Mouse (Mus musculus): ENCODE measurements around the gene Oit3. TPM values are rescaled to one million over a fixed set of nuclear protein-coding genes. Genes with fewer than 3 reads are reported as not detected.

Oit3 gene
- polyA plus RNA-seq, 1 experiment from 2014 or later, result 5.4 TPM

DNA sequence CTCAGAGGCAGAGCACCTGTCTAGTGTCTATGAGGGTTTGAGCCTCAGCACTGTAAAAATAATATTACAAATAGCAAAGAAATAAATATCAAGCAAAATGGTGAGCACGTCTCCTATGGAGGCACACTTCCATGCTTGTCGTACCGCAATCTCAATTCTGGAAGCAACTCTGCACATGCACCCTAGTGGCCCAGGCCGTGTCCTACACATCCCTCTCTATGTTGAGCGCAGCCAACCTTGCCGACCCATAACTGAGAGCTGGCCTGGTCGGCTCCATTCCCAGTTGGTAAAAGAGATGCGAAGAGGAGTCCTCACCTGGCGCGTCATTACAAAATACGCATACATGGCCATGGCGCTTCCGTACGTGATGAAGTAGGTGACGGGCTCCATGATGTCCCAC, 13.1 kb upstream of the Oit3 start:
- Histone ChIP-seq H3K4me3 (no peak overlapping the region), H3K27ac (replicated peaks) (no peak overlapping the region), H3K4me1 (0 out of 2 replicates have a peak, but pooled peaks cover 5% of the 10 kb centered on the region), H3K4me2 (no peak overlapping the region), H3K36me3 (peaks cover 36% of the 10 kb centered on the region), H3K9ac (no peak overlapping the region), H3K9me3 (no peaks in the 10 kb centered on the region), H3K27me3 (replicated peaks) (no peaks in the 10 kb centered on the region)
- 90% methylated on average over 15 of the region's 15 CpGs for WGBS
- no peak for ATAC-seq (ENCODE audit: extremely low read depth, insufficient number of reproducible peaks, low FRiP score, low TSS enrichment)

DNA sequence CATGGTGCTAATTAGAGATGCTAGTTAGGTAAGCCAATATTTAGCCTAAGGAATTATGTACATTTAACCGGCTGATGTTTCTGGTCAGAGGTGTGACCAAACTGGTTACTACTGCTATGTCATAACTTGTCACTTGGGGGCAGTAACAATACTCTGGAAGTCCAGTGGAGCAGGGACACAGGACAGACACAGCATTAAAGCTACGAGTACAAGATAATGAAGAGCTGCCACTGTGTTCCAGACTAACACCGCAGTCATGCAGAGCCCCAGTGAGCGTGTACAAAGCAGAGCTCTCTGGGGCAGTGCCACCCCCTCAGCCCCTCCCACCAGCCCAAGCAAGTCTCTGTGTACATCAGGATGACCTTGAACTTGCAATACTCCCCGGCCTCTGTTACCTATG, 10.3 kb upstream of the Oit3 start:
- WGBS, result 37% methylated on average over 5 of the region's 5 CpGs
- H3K9ac ChIP-seq, result no peak overlapping the region
- peaks cover 14% of the 10 kb centered on the region for H3K4me1 ChIP-seq
- H3K4me3 ChIP-seq, result no peak overlapping the region
- no peak for ATAC-seq (ENCODE audit: extremely low read depth, insufficient number of reproducible peaks, low FRiP score, low TSS enrichment)
- no peaks in the 10 kb centered on the region for H3K27me3 ChIP-seq (replicated peaks)
- no peak overlapping the region; the same call in 1 of the 2 replicates for H3K27ac ChIP-seq (replicated peaks)
- peaks cover 39% of the 10 kb centered on the region for H3K36me3 ChIP-seq
- H3K4me2 ChIP-seq, result no peak overlapping the region
- H3K9me3 ChIP-seq, result no peaks in the 10 kb centered on the region

DNA sequence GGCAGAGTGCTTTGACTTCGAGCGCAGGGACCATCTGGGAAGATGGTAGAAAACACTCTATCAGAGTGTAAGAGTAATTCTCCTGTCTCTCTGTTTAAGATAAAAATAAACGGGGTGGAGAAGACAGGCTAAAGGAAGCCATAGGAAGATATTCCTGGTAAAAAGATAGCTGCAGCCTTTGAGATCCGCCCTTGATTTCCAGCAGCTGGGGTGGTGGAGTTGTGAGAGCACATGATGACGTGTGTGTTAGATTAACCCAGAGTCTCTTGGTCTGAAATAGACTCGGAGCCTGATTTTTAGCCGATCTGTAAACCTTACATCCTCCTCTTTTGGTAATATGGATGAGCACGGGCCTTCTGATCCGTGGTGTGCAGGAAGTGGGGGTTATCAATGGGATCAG, 6.0 kb upstream of the Oit3 start:
- H3K27me3 ChIP-seq (replicated peaks), result no peaks in the 10 kb centered on the region
- peaks cover 14% of the 10 kb centered on the region for H3K36me3 ChIP-seq
- 28% methylated on average over 9 of the region's 9 CpGs for WGBS
- no peak overlapping the region for H3K4me2 ChIP-seq
- ATAC-seq (ENCODE audit: extremely low read depth, insufficient number of reproducible peaks, low FRiP score, low TSS enrichment), result no peak
- no peak overlapping the region for H3K9ac ChIP-seq
- H3K27ac ChIP-seq (replicated peaks), result peak overlapping the region; percentile 63; the same call in 1 of the 2 replicates
- H3K4me3 ChIP-seq, result no peak overlapping the region
- H3K9me3 ChIP-seq, result no peaks in the 10 kb centered on the region
- peaks cover 46% of the 10 kb centered on the region for H3K4me1 ChIP-seq

DNA sequence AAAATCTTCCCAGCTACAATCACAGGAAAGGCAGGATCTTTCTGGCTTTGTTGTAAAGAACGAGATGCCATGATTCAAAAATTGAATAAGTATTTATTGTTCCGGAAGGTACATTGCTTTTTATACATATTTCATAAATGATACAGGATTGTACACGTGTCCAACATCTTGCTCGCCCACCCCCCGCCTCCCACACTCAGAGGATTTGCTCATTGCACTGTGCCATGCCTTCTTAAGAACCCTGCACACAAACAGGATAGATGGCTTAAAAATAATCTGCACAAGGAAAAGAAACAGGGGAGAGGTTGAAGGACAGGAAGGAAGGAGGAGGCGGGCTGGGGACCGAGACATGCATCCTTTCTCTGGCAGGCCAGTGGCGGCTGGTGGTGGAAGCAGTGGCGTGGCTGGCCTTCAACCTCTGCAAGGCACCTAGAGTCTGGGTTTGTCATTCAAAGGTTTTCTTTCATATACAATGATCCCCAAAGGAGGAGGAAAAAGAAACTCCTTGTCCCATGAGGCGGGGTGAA, 5.4 kb upstream of the Oit3 start:
- Histone ChIP-seq H3K36me3 (peaks cover 14% of the 10 kb centered on the region), H3K4me2 (no peak overlapping the region), H3K4me3 (no peak overlapping the region), H3K9me3 (no peaks in the 10 kb centered on the region), H3K9ac (no peak overlapping the region), H3K27ac (replicated peaks) (peak overlapping the region; percentile 63; the same call in 1 of the 2 replicates), H3K27me3 (replicated peaks) (no peaks in the 10 kb centered on the region), H3K4me1 (peaks cover 47% of the 10 kb centered on the region)
- no peak for ATAC-seq (ENCODE audit: extremely low read depth, insufficient number of reproducible peaks, low FRiP score, low TSS enrichment)
- 70% methylated on average over 10 of the region's 10 CpGs for whole genome bisulfite sequencing

DNA sequence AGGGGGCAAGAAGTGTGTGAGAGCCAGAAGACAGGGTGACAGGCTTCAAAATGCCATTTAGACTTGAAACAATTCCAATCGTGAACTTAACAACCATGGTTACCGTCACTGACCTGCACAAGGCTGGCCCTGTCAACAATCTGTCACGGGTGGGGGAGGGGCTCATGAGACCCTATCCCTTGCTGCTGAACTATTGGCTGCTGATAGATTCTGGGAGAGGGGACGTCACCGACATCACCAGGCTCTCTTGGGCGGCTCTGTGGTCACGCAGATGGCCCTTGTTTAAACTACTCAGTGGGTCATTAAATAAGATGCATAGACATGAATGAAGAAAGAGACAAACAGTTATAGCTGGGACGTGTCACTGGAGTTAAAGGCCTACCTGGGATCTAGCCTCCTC, 3.1 kb upstream of the Oit3 start:
- Histone ChIP-seq H3K4me3 (no peak overlapping the region), H3K4me1 (peaks cover 63% of the 10 kb centered on the region), H3K9ac (no peak overlapping the region), H3K36me3 (peaks cover 6% of the 10 kb centered on the region), H3K27ac (replicated peaks) (no peak overlapping the region), H3K9me3 (no peaks in the 10 kb centered on the region), H3K27me3 (replicated peaks) (no peaks in the 10 kb centered on the region), H3K4me2 (no peak overlapping the region)
- 33% methylated on average over 8 of the region's 8 CpGs for WGBS
- ATAC-seq (ENCODE audit: extremely low read depth, insufficient number of reproducible peaks, low FRiP score, low TSS enrichment), result no peak

DNA sequence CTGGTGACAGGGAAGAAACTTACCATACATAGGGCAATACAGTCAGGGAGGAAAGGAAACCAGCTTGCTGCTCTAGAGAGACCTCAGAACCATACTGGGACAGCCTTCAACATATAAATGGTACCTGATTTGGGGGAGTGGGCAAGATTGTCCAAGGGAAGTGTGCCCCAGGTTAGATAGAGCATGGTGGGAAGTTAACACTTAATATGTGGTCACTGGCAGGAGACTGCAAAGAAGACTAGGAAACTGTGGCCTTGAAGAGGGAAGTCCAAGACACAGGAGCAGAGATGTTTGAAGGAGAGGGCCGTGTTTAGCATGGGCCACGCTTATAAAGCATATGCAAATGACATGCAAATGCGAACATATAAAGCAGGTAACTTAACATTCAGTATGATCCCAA, 2.5 kb upstream of the Oit3 start:
- no peak overlapping the region for H3K4me3 ChIP-seq
- 71% methylated on average over 3 of the region's 3 CpGs for WGBS
- peaks cover 68% of the 10 kb centered on the region for H3K4me1 ChIP-seq
- no peak overlapping the region for H3K4me2 ChIP-seq
- H3K9me3 ChIP-seq, result no peaks in the 10 kb centered on the region
- no peaks in the 10 kb centered on the region for H3K27me3 ChIP-seq (replicated peaks)
- H3K27ac ChIP-seq (replicated peaks), result no peak overlapping the region
- H3K36me3 ChIP-seq, result peaks cover 6% of the 10 kb centered on the region
- H3K9ac ChIP-seq, result no peak overlapping the region
- ATAC-seq (ENCODE audit: extremely low read depth, insufficient number of reproducible peaks, low FRiP score, low TSS enrichment), result no peak

DNA sequence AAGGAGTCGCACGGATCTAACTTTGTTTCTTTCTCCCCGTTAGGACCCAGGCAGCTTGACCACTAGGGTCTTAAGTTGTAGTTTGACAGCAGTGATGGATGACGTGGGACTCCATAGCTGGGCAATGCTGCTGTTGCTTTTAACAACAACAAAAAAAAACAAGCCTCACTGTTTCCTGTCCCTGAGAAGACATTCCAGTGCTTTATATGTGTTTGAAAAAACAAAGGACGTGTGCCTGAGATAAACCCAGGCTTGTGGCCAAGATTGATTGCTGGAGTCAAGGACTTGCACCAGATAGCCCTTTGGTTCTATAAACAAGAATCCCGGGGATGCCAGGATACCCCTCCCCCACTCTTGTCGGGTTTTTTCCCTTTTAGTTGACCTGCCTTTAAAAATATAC, 1.6 kb upstream of the Oit3 start:
- Histone ChIP-seq H3K9me3 (no peaks in the 10 kb centered on the region), H3K27ac (replicated peaks) (0 out of 2 replicates have a peak overlapping the region, but pooled peaks have one; percentile 16), H3K27me3 (replicated peaks) (no peaks in the 10 kb centered on the region), H3K9ac (no peak overlapping the region), H3K4me1 (peaks cover 70% of the 10 kb centered on the region), H3K36me3 (no peaks in the 10 kb centered on the region), H3K4me3 (no peak overlapping the region), H3K4me2 (peak overlapping the region; percentile 14)
- ATAC-seq (ENCODE audit: extremely low read depth, insufficient number of reproducible peaks, low FRiP score, low TSS enrichment), result no peak
- WGBS, result 3% methylated on average over 7 of the region's 7 CpGs

DNA sequence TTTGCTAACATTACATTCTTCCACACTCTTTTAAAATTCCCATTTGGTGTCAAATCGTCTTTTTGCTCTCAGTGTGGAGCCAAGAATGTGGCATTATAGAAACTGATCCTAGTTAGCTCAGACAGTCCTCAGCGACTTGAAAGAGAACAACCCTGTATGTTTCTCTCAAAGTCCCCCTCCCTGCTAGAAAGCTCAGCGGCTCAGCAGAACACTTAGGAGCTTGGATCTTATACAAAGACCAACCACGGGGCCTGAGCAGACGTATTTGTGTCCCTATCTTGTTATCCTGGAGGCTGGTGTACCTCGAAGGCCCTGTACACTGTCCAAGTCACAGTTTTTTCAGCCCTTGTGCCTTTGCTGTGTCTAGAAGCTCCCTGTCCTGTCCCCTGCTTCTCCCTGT, 1.4 kb downstream of the Oit3 start:
- no peak overlapping the region for H3K4me2 ChIP-seq
- no peak overlapping the region for H3K9ac ChIP-seq
- ATAC-seq (ENCODE audit: extremely low read depth, insufficient number of reproducible peaks, low FRiP score, low TSS enrichment), result no peak
- no peaks in the 10 kb centered on the region for H3K36me3 ChIP-seq
- H3K27me3 ChIP-seq (replicated peaks), result no peaks in the 10 kb centered on the region
- H3K4me3 ChIP-seq, result no peak overlapping the region
- H3K4me1 ChIP-seq, result peaks cover 50% of the 10 kb centered on the region
- whole genome bisulfite sequencing, result 36% methylated on average over 6 of the region's 6 CpGs
- H3K9me3 ChIP-seq, result no peaks in the 10 kb centered on the region
- H3K27ac ChIP-seq (replicated peaks), result peak overlapping the region; percentile 53

DNA sequence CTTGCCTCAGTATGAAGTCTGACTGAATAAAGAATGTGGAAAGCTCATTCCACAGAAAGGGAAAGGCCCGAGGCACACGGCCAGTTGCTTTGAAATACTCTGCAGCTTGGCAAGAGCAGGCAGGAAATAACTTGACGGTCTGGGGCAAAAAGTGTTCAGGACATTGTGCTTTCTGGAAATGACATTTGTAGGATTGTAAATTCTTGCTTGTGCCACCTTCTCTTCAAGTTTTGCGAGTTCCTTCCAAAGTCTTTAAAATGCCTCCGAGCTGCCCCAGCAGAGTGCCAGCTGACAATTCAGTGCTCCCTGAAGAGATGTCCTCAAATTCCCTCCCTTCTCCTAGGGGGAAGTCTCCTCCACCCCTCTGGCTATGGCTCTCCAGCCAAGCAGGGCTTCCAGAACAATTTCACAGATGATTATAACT, 2.1 kb downstream of the Oit3 start:
- Histone ChIP-seq H3K9me3 (no peaks in the 10 kb centered on the region), H3K4me1 (peaks cover 43% of the 10 kb centered on the region), H3K27me3 (replicated peaks) (no peaks in the 10 kb centered on the region), H3K9ac (no peak overlapping the region), H3K4me3 (no peak overlapping the region), H3K27ac (replicated peaks) (peak overlapping the region; percentile 53), H3K36me3 (no peaks in the 10 kb centered on the region), H3K4me2 (no peak overlapping the region)
- ATAC-seq (ENCODE audit: extremely low read depth, insufficient number of reproducible peaks, low FRiP score, low TSS enrichment), result no peak
- 31% methylated on average over 5 of the region's 5 CpGs for WGBS

DNA sequence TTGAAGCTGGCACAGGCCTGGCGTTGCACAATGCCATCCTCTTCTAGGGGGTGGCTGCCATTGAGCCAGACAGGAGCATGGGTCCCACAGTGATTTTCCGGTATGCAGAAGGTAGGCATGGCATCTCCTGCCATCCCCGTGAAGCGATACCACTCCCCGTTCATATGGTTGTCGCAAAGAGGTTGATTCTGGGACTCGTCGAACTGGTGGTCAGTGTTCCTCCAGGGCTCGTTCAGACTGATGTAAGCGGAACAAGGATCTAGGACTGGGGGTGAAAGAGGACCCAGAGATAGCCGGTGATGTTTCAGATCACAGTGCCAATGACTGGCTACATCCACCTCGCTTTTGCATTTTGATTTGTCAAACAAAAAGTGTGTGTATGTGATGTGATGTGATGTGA, 2.9 kb downstream of the Oit3 start:
- Histone ChIP-seq H3K4me1 (peaks cover 35% of the 10 kb centered on the region), H3K9me3 (no peaks in the 10 kb centered on the region), H3K4me2 (no peak overlapping the region), H3K27ac (replicated peaks) (no peak overlapping the region), H3K27me3 (replicated peaks) (no peaks in the 10 kb centered on the region), H3K36me3 (no peaks in the 10 kb centered on the region), H3K9ac (no peak overlapping the region), H3K4me3 (no peak overlapping the region)
- WGBS, result 87% methylated on average over 12 of the region's 12 CpGs
- no peak for ATAC-seq (ENCODE audit: extremely low read depth, insufficient number of reproducible peaks, low FRiP score, low TSS enrichment)

DNA sequence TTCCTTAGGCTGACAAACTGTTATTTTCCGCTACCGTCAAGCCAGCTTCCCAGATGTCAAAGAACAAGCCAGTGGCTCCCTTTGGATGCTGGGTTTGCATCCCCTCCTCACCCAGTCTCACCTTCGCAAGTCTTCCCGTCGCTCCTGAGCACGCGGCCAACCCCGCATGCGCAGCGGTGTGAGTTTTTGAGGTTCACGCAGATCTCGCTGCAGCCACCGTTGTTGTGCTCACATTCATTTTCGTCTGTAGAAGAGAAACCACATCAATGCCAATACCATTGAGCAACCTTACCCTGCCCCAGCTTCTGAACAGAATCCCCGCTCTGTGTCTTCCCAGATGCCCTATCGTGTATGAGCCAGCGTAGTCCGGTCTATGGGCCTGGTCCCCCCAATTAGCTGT, 5.8 kb downstream of the Oit3 start:
- 88% methylated on average over 18 of the region's 18 CpGs for WGBS
- Histone ChIP-seq H3K4me2 (no peak overlapping the region), H3K9me3 (no peaks in the 10 kb centered on the region), H3K27me3 (replicated peaks) (no peaks in the 10 kb centered on the region), H3K9ac (no peak overlapping the region), H3K4me3 (no peak overlapping the region), H3K27ac (replicated peaks) (no peak overlapping the region), H3K36me3 (no peaks in the 10 kb centered on the region), H3K4me1 (peaks cover 25% of the 10 kb centered on the region)
- no peak for ATAC-seq (ENCODE audit: extremely low read depth, insufficient number of reproducible peaks, low FRiP score, low TSS enrichment)

DNA sequence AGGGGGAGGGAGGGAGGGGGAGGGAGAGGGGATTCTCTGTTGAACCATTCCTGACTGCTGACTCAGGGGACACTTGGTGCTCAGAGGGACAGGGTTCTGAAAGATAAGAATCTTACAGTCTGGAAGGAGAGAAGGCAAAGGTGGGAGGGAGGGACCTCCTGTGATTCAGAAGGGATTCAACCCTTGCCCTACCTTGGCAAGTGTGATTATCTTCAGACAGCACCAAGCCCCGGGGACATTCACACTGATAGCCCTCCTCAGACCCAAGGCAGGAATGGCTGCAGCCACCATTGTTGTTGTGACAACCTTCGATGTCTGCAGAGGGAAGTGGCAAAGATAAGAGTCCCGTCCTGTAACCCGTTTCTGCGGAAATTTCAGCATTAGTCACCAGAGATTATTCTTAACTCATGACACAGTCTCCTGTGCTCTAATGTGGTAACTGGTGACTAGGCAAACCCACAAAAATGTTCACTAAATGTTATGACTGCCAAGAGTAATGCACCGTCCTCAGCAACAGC, 10.8 kb downstream of the Oit3 start:
- 11% methylated on average over 6 of the region's 6 CpGs for WGBS
- no peaks in the 10 kb centered on the region for H3K36me3 ChIP-seq
- no peak overlapping the region for H3K4me3 ChIP-seq
- H3K27ac ChIP-seq (replicated peaks), result no peak overlapping the region; the same call in 1 of the 2 replicates
- H3K9ac ChIP-seq, result no peak overlapping the region
- H3K4me1 ChIP-seq, result peaks cover 28% of the 10 kb centered on the region
- no peaks in the 10 kb centered on the region for H3K9me3 ChIP-seq
- no peaks in the 10 kb centered on the region for H3K27me3 ChIP-seq (replicated peaks)
- peak overlapping the region; percentile 20; the same call in 1 of the 2 replicates for H3K4me2 ChIP-seq
- ATAC-seq (ENCODE audit: extremely low read depth, insufficient number of reproducible peaks, low FRiP score, low TSS enrichment), result no peak

Data from heart, embryonic 13.5 days (tissue).